Mouse (Mus musculus): ENCODE measurements around the gene Tamm41.

Gene Tamm41

DNA sequence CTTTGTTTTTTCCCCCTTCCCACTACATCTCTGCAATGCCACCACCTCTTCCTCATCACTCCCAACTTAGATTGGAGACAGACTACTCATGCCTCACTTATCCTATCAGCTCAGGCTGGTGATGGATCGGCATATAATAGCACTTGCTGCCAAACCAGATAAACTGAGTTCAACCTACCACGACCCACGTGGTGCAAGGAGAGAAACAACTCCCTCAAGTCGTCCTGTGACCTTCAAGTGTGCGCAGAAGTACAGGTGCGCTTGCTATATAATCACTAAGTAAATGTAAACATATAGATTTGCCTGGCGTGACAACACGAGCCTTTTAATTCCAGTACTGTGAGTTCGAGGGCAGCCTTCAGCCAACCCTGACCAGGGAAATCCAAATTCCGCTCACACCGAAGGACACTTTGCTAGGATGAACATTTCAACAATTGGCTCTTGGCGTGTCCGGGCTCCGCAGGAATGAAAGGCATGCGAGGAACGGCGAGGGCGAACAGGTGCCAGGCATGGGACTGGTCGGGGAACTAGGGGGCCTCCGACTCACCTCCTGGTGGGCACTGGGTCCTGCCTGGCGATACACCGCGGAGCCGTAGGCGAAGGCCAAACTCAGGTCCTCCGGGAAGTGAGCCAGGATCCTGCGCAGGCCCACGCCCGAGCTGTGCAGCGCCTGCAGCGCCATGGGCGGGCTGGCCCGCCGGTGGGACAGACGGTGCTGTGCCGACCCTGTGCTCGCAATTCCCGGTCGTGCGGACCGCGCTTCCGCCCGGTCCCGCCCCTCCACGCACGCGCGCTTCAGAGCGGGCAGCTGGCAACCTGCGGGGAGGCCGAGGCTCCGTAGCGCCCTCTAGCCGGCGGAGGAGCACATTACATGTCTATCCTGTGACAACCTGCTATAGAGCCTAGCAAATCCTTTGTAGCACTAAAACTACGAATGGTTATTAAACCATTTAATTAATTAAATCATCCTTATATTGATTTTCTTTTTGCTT is at the start of gene Tamm41:
Gene Tamm41, minus strand, starts transcription at position 774 of the 992 bp plus-strand sequence.
- CTCF ChIA-PET, result interaction anchor here (0.7 kb wide), 1 partner anchor 158 kb away, joined by 4 read pairs; no protein-coding TSS in a partner anchor

DNA sequence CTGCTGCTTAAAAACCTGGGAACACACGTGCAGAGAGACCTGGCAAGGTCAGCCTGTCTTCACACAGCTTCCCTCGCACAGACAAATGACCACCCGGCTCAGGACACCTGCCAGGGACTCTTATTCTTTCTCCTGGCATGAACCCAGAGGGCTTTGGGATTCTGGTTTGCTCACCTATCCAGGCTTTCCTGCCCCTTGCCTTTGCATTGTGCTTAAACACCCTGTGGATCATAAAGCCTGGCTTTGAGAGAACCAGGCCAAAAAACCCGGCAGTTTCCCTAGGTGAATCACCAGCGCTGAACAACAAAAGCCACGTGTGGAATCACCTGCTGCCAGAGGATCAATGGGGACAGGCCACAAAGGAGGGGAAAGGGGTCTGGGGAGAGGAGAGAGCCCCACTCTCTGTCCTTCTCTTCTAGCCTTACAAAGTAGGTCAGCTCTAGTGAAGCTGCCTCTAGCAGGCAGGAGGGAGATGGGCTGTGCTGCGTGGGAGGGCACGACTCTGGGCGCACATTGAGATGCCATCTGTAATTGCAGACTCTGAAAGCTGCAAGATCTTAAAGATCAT is 47.7 kb upstream of the Tamm41 start:
- CTCF ChIA-PET, result no interaction called here

DNA sequence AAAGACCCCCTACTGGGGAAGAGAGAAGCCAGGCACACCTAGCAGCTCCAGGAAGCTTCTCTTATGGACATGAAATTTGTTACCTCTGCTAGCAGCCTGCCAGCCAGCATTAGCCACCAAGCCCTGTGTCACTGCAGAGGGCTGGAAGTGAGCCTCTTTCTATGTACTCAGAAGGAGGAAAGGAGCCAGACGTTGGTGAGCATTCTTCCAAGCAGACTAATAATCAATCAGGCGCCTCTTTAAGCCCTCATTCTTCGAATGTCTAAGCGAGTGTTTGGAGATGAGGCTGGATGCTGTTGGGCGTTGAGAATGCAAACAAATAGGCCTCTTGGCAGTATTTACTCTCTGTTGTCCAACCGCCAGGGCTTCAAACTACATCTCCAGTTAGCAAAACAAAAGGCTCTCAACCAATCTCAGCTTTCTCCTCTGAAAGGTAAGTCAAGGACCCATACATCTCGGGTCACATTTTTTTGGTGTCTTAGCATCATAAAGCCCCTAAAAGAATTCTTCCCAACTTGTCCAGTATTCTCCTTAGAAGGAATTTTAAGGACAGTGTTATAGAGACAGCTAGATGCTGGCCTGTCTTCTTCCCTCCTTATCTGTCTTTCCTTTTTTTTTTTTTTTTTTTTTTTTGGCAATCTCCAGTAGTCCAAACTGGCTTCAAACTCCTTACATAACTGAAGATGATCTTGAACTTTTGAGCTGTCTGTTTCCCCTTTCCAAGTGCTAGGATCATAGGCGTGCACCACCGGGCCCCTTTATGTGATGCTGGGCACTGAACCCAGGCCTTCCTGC is 39.3 kb upstream of the Tamm41 start:
- CTCF ChIA-PET, result no interaction called here

DNA sequence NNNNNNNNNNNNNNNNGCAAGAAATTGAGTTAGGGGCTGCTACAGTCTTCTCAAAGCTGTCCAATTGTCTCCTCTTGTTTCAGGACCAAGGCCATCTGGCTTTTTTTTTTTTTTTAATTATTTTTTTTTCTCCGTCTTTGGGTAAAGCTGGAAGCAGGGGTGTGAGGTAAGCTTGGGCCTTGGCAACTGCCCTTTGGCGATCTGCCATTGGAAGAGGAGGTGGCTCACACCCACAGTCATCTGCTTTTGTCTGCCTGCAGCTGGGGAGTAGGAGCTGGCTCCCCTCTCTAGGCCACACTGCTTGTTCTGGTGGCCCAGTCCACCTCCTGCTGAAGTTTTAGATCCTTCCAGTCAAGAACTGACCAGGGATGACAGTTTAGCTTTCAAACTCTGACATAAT is 34.3 kb upstream of the Tamm41 start:
- CTCF ChIA-PET, result no interaction called here

DNA sequence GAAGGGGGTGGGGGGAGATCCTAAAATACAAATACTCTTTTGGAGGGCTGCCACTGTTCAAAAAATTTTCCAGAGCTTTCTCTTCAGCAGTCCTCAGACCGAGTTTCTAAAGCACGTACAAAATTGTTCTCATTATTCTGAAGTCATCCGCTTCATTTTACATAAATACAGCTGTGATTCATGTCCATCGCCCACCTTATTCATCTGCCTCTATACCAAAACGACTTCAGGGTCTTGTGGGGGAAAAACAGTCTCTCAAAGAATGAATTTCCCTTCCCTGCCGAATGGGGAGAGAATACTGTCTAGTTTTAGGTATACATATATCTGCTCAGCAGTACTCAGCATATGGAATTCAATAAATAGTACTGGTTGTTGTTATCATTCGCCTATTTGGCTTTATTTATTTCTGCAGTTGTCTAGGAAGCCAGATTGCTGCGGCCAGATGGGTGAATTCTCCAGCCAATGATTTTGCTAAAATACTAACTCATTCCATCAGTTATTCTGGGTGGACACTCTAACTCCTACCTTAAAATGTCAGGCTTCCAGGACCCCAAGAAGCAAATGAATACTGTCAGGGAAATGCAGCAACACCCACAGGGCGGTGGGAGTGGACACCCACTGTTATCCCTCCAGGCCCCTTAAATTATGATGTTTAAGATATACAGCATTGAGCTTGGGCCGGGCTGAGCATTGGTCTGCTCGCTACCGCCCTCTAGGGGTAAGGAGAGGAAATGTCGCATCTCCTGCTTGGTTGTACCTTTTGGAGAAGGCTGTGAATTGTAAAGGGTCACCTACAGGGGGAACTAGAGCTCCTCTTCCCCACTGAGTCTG is 27.9 kb upstream of the Tamm41 start:
- CTCF ChIA-PET, result no interaction called here

DNA sequence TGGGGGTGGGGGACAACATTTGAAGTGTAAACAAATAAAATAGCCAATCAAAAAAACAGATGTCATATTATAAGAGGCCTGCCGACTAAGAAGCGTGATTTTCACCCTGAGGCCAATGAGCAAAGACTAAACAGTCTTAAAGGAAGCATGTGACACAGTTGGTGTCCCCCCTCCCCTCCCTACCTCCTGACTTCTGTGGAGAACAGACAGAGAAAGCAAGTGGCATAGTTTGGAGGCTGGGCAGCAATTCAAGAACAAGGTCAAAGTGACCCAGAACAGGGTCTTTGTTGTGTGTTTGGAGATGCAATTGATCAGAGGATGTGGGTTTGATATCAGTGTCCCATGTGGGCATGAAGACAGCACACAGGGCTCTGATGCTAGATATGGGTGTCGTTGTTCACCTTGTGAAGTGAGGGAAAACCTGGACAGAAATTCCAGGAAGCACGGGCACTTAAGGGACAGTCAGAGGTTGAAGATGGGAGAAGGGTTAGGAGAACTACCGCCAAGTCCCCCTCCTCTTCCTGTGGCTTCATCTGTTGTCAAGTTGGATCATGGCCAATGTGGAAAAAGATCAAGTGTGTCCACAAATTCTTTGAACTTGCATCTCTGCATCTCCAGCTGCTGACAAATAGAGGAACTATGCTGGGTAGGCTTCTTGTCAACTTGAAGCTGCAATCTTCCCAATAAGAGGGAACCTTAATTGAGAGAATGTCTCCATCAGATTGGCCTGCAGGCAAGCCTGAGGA is 25.1 kb upstream of the Tamm41 start:
- CTCF ChIA-PET, result no interaction called here

DNA sequence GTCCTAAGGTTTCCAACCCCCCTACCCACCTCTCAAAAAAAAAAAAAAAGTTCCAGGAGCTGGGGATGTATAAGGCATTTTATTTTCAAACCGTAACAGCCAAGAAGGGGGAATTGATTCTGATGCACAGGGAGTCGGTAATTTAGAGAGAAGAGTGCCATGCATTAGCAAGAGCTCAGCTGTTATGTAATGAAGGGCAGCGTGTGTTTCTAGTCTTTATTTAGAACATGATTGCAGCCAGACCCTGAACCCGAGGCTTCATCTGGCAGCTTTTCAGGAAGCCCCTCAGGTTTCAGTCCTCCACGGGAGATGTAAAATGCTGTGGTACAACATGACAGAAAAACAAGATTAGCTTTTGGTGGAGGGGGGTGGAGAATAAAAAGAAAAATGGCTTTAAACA is 21.6 kb upstream of the Tamm41 start:
- CTCF ChIA-PET, result no interaction called here

DNA sequence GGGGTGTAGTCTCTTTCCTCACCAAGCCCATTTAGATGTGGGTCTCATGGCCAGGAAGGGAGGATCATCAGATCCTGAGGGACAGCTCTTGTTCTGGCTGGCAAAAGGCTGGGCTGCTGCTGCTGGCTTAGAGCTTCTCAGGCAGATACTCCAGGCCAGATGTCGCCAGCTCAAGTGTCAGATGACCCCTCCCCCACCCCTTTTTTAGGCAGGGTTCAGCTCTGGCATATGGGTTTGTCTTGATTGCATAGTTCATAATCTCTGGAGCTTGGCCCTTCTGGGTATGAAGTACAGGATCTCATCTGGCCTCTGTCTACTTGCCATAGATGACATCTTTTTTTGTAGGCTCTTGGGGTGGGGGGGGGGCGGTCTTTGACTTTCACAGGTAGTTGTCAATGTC is 19.0 kb upstream of the Tamm41 start:
- CTCF ChIA-PET, result no interaction called here

DNA sequence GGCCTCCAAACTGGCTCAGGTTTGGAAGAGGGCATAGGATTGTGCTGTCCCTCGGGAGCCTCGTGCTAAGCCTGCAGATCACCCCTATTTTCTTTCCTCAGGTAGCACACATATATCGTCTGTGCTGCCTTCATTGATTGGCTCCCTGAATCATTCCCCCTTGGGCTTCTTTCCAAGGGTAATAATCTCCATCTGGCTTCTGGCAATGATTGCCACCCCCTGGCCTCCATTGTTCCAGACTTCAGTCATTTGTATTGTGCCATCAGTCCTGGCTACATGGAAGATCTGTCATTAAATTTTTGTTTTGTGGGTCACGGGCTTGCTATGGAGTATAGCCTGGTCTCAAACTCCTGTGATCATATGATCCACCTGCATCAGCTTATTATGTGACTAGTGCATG is 17.8 kb upstream of the Tamm41 start:
- CTCF ChIA-PET, result interaction anchor here (0.5 kb wide), 1 partner anchor 132 kb away, joined by 4 read pairs; no protein-coding TSS in a partner anchor

DNA sequence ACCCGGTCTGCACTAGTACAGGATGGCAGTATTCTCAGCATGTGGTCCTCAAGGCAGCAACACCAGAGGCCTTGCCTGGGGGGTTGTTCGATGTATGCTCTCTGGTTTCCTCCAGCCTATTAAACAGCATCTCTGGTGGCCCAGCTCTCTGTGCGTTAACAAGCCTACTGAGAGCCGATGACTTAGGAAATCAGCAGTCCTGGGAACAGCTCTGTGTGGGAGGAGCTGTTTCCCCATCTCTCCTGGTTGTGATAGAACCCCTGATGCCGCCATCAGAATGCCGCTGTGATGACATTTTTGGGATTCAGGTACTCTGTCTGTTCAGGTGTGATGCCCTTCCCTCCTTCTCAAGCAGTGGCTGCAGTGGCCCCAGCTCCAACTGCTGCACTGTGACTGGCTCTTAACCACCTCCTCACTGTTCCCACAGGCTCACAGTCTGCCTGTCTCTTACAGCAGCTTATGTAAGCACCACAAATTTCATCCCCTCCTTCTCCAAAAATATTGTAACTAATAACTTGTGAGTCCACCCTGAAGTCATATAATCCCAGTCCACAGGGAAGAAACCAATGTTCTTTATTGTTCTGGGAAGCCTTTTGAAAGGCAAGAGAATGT is 14.0 kb upstream of the Tamm41 start:
- CTCF ChIA-PET, result no interaction called here

DNA sequence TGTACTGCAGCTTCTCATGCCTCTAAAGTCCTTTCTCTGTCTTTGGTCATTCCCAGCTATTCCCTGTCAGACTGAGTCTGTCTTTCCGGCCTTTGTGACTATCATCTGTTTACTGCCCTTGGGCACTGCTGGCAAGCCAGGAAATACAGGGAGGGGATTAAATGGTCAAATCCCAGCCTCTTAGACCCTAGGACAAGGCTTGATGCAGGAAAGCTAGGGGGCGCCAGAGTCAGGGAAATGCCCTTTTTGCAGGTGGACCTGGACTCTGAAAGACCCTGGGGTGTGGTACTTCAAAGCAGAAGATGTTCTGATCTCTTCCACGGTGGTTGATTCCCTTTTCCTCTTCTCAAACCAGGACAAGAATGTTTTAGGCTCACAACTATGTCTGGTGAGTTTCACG is 11.3 kb upstream of the Tamm41 start:
- CTCF ChIA-PET, result no interaction called here

DNA sequence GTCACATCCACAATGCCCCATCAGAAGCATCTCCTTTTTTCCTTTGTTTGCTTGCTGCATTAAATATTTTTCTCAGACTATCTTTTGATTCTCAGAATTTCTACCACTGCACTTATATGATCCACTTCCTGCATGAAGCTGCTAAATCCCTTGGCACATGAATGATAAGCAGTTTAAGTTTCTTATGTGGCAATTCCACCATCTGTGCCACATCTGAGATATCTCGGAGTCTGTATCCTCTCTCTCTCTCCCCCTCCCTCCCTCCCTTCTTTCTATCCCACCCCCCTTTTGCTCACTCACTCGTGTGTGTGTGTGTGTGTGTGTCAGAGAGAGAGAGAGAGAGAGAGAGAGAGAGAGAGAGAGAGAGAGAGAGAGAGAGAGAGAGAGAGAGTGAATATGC is 10.1 kb upstream of the Tamm41 start:
- CTCF ChIA-PET, result no interaction called here

DNA sequence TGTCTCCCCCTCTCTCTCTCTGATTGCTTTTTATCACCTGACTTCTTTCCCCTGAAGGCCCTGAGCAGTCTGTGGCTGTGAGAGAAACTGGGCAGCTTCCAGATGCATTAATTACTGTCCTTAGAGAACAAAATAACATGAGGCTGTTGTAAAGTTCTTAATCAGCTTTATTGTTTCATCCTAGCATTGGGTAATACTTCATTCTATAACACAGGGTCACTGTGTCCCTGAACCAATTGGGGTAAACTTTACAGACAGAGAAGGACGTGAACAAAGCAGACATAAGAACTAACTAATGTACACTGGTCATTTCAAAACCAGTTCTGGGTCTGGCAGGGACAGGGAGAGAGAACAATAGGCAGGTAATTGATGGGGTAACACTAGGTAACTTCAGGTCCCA is 8.4 kb upstream of the Tamm41 start:
- CTCF ChIA-PET, result no interaction called here

DNA sequence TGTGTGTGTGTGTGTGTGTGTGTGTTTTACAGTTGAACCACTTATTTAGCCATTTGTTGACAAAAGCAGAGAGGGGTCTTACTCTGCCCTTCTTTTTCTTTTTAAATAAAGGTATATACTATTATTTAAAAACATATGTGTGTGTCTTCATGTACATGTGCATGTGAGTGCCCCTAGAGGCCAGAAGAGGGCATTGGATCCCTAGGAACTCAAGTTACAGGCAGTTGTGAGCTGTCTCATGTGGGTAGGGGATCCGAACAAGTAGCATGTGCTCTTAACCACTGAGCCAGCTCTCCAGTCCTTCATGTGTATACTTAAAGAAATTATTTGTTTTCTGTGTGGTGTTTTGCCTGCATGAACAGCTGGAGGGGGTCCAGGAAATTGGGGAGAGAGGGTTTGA is 7.0 kb upstream of the Tamm41 start:
- CTCF ChIA-PET, result no interaction called here

DNA sequence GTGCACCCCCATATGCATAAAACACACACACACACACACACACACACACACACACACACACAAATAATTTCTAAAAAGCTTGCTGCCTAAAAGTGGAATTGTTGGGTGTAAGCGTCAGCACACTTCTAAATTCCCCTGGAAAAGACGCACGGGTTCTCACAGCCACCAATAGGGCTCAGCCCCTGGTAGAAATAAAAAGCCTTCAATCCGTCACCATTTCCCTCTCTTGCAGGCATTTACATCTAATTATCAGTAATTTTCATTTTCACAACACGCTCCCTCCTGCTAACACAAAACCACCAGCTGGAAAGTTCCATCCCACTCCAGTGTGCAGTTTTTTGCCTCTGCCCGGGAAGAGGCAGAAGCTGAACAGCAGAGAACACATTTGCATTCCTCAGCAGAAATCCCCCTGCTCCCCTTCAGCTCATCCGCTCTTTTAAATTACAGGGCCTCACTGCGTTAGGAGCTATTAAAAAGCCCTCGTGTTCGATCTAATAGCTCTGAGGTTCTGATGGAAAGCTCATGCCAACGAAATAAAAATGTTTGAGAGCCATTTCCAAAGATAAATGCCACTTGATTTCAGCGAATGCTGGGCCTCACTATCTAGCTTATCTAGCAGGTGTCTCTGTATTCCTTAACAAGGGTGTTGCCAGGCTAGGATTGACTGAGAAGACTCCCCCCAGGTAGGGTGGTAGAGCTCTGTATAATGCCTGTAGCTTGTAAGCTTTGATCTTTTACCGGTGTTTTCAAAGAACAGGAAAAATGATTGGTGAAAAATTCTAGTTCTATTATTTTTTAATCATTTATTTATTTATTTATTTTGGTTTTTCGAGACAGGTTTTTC is 6.2 kb upstream of the Tamm41 start:
- CTCF ChIA-PET, result interaction anchor here (0.6 kb wide), 1 partner anchor 15 kb away, joined by 3 read pairs; no protein-coding TSS in a partner anchor

DNA sequence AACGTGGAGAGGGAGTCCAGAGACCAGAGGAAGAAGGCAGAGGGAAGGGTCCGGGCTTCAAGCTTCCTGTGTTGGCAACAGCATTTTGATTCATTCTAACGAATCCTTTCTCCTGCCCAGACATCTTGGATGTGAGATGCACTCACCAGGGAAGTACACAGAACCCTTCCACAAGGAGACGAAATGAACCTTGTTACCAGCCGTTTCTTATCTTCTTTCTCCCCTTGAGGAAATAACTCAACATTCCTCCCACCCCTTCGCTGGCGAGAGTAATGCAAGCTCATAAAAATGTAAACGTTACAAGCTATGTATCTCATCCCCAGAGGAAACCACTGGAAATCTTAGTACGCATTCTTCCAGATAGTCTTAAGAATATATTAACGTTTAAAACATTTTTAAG is 4.9 kb upstream of the Tamm41 start:
- CTCF ChIA-PET, result no interaction called here

DNA sequence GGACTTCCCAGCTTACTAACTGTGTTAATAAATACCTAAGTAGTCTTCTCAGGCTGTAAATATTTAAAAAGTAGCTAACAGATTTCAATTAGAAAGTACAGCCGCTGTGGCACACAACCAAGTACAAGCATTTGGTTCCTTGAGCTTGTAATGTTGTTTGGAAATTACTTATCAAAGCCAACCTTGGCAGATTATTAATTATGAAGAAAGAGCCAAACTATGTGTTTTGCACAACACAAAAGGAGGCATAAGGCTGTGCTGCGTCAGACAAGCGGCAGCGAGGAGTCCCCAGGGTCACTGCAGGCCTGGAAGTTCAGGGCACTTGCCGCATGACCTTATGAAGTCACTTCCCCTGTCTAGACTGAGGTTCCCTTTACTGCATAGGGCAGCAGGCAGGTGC is 4.2 kb downstream of the Tamm41 start:
- CTCF ChIA-PET, result no interaction called here

DNA sequence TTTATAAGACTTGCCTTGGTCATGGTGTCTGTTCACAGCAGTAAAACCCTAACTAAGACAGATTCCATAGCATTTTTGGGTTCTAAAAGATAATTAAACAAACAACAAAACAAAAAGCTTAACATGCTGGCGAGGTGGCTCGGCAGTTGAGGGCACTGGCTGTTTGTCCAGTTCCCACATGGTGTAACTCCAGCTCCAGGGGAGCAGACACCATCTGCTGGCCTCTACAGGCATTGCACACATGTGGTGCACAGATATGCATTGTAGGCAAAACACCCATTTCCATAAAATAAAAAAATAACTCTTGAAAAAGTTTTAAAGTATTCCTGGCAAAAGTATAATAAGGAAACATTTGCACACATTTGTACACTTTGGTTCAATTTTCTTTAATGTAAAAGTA is 7.6 kb downstream of the Tamm41 start:
- CTCF ChIA-PET, result no interaction called here

DNA sequence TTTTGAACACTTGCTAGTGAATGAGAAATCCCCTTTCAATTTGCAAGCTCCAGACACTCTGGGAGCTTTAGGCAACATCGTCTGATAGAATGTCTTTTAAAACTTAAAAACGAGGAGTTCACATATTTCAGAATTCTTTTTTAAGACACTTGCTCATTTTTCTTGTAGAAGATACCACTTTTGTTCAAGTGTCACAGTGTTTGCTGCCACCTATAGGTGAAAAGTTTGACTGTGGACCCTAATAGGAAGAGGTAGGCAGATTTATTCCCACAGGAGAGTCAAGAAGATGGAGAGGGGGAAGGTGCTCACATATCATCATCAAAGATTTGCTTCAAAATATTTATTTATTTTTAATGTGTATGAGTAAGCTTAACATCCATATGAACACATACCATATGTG is 8.4 kb downstream of the Tamm41 start:
- CTCF ChIA-PET, result interaction anchor here (0.5 to 1.7 kb wide), 4 partner anchors 14 to 100 kb away, joined by 3 to 10 read pairs (median 4); no protein-coding TSS in a partner anchor
